Mouse (Mus musculus) mature B cell (primary cell): ENCODE results near the gene Map9.
"Not testable (repeated sequence)": the region's sequence is repeated elsewhere in the genome, so short reads cannot be mapped to it uniquely, and the experiment has no call there.

Experiments used
- in situ Hi-C: fragments of 300-500 bp; cut with MboI; formaldehyde crosslinking; loops from 2 replicates; pipeline ENCODE4 v1.14.3; 2019

The Map9 gene

GRCm38 (mm10) chr3:82407432-82407831, 49.6 kb downstream of the Map9 start:
- in situ Hi-C loops, result no loop called here

- in situ Hi-C loops, result no loop called here
These were observed 54.6 kb downstream of the Map9 start for GRCm38 (mm10) chr3:82412397-82412796.

GRCm38 (mm10) chr3:82417958-82418357, 60.1 kb downstream of the Map9 start:
- in situ Hi-C loops, result no loop called here

- in situ Hi-C loops, result no loop called here
These were observed 77.5 kb downstream of the Map9 start for GRCm38 (mm10) chr3:82435351-82435750.

- in situ Hi-C loops, result no loop called here
These were observed 83.1 kb downstream of the Map9 start for GRCm38 (mm10) chr3:82440976-82441375.

- in situ Hi-C loops, result not testable (repeated sequence)
These were observed 83.8 kb downstream of the Map9 start for GRCm38 (mm10) chr3:82441601-82442000.
